ENCODE assay signal across 16 mouse cellular contexts in the genomic region with DNA sequence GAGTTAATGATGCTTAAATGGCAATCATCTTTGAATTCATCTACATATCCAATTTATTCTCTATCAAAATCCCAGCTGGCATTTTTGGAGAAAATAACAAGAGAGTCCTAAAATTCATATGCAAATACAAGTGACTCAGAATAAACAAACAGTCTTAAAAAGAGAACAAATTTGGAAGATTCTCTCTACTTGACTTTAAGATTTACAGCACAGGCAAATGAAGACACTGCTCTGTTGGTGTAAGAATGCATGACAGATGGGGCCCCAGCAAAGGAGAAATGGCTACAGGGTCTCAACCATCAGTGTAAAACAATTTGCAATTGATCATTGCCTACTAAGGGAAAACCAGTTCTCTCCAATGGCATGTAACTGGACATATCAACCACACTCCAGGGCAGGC.
"Had no signal": no experiment of that assay in that cellular context is flagged by ENCODE, and none has a peak within 500 bp of the region (broad histone marks: within the 10 kb centered on the region; RNA-seq: fewer than 3 reads in every experiment).

No protein-coding gene starts in this region.

- H3K27ac ChIP-seq: midbrain, embryonic 10.5 days; midbrain, embryonic 12.5 days; neural tube, embryonic 12.5 days; stomach, embryonic 15.5 days; stomach, postnatal 0 days had no signal

- H3K9me3 ChIP-seq: midbrain, embryonic 10.5 days; midbrain, embryonic 12.5 days; neural tube, embryonic 12.5 days; stomach, embryonic 15.5 days had no signal

- H3K9ac ChIP-seq: lung, embryonic 14.5 days; midbrain, embryonic 12.5 days; neural tube, embryonic 12.5 days; stomach, embryonic 15.5 days had no signal

- H3K4me3 ChIP-seq: midbrain, embryonic 10.5 days; midbrain, embryonic 12.5 days; myocyte; neural tube, embryonic 12.5 days; stomach, embryonic 15.5 days had no signal

- H3K4me2 ChIP-seq: lung, embryonic 14.5 days; midbrain, embryonic 12.5 days; neural tube, embryonic 12.5 days; stomach, embryonic 15.5 days had no signal

- H3K36me3 ChIP-seq: midbrain, embryonic 10.5 days; midbrain, embryonic 12.5 days; neural tube, embryonic 12.5 days; stomach, embryonic 15.5 days had no signal

- H3K4me1 ChIP-seq: midbrain, embryonic 10.5 days; midbrain, embryonic 12.5 days; neural tube, embryonic 12.5 days; stomach, embryonic 15.5 days had no signal

- ATAC-seq: midbrain, embryonic 16.5 days had no signal

- DNase-seq: lung, adult 18-20 months; lung, embryonic 14.5 days; lung, postnatal 10 days; lung, postnatal 4 days; midbrain, embryonic 14.5 days; right cerebral cortex, postnatal 14 days; thymus, adult 2 months; thymus, postnatal 25 days; thymus, postnatal 4 days had no signal

- H3K27me3 ChIP-seq: midbrain, embryonic 12.5 days; neural tube, embryonic 12.5 days; stomach, embryonic 15.5 days had no signal
